Mouse (Mus musculus) G1E (cell line): ENCODE data around the gene Bpi. TPM values are rescaled to one million over a fixed set of nuclear protein-coding genes. Genes with fewer than 3 reads are reported as not detected.

Experiments used
- ATAC-seq: 2 replicates; pipeline ENCODE4 v1.8.0; 2016; ENCODE audit warnings: mild to moderate bottlenecking; ENCODE audit not compliant: insufficient number of reproducible peaks, poor library complexity, low FRiP score, severe bottlenecking; ENCODE audit errors: extremely low read depth
- DNase-seq: peaks from one replicate; pipeline ENCODE4 v3.0.0; 2012; ENCODE audit warnings: low spot score
- H3K27me3 ChIP-seq: 2 replicates; pipeline ENCODE4 v1.6.1; 2012; ENCODE audit warnings: mild to moderate bottlenecking, low read length, inconsistent platforms; ENCODE audit not compliant: insufficient read depth
- H3K36me3 ChIP-seq: replicated peaks from 2 replicates; pipeline ENCODE3; 2012; ENCODE audit warnings: mild to moderate bottlenecking, inconsistent platforms
- H3K4me1 ChIP-seq: 2 replicates; pipeline ENCODE4 v1.6.1; 2012; ENCODE audit warnings: low read depth, low read length, inconsistent platforms, mixed read lengths; ENCODE audit not compliant: insufficient read depth
- H3K4me3 ChIP-seq: 2 replicates; pipeline ENCODE4 v1.5.1; 2012; ENCODE audit warnings: low read depth, mild to moderate bottlenecking, inconsistent platforms, low read length, moderate library complexity, mixed read lengths
- H3K9me3 ChIP-seq: replicated peaks from 2 replicates; pipeline ENCODE4 v1.6.1; 2012; ENCODE audit warnings: inconsistent platforms
- CTCF ChIP-seq: IDR thresholded peaks from 2 replicates; pipeline ENCODE4 v1.5.1; 2012; ENCODE audit warnings: low read depth, low read length, inconsistent platforms, mixed read lengths
- GATA1 ChIP-seq: IDR thresholded peaks from 2 replicates; pipeline ENCODE4 v1.6.1; 2012; ENCODE audit warnings: borderline replicate concordance, low read length, inconsistent platforms, mixed read lengths
- GATA2 ChIP-seq: IDR thresholded peaks from 2 replicates; pipeline ENCODE4 v1.6.1; 2012; ENCODE audit warnings: low read depth, low read length, inconsistent platforms, borderline replicate concordance
- POLR2AphosphoS5 ChIP-seq: IDR thresholded peaks from 2 replicates; pipeline ENCODE4 v1.6.1; 2012; ENCODE audit warnings: low read depth, low read length, inconsistent platforms; ENCODE audit not compliant: insufficient replicate concordance
- TAL1 ChIP-seq: conservative IDR thresholded peaks from 2 replicates; pipeline ENCODE4 v1.6.1; 2012; ENCODE audit warnings: low read depth, low read length, inconsistent platforms, mixed read lengths
- polyA plus RNA-seq: library from polyadenylated mRNA; stranded (reverse); fragments of >175 nt; gene quantifications from 2 replicates; pipeline ENCODE4 v1.2.3, GENCODE M21; 2012
- total RNA-seq, 2 experiments: library from RNA; stranded (forward) in 1 of 2; stranded (reverse) in 1 of 2; fragments of 200-1000 nt in 1 of 2; fragments of >200 nt in 1 of 2; fragmentation: Nextera tagmentation in 1 of 2; gene quantifications; 2 replicates each; pipeline ENCODE4 v1.2.3; 2014 to 2017

Gene Bpi
- total and polyA plus RNA-seq, 3 experiments, result not detected

DNA sequence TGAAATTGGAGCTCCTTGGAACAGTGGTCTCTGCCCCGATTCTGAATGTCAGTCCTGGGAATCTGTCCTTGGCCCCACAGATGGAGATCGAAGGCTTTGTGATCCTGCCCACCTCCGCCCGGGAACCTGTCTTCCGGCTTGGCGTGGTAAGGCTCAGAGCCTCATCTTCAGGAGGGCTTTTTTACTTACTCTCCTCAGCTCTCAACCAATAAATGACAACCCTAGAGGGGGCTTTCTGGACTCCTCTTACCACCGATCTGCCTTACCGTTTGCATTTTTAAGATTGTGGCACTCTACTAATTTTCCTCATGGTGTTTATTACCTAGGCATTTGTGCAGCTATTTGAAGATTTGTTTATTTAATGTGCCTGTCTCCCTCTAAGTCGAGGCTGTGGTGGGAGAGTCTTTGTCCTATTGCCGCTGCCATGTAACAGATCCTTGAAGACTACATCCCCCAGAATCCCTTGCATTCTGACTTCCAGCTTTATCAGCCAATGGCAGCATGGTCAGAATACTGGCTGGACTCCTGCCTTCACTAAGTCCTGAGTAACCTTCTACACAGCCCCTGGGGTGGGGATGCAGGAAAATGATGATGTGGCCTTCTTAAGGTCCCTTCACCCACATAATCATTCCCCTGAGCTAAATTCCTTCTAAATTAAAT is 66.8 kb downstream of the Bpi start:
- no peak for TF ChIP-seq CTCF
- TF ChIP-seq GATA1, result no peak
- no peak for TF ChIP-seq GATA2
- TF ChIP-seq TAL1, result no peak
- no peak for TF ChIP-seq POLR2AphosphoS5

DNA sequence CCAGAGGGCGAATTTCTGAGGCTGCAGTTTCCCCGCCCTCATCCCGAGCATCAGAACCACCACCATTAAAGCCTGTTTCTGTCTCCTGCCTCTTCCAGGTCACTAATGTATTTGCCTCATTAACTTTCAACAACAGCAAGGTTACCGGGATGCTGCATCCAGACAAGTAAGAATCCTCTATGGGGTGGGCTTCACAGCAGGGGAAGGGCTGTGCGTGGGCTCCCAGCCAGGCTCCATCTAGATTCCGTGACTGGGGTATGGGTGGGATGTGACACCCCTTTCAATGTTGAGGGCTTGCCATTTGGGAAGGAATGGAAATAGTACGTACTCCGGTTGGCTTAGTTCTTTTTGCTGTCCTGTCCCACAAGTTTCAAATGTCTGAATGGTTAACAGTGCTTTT is 67.7 kb downstream of the Bpi start:
- DNase-seq (no peak), ATAC-seq (no peak)
- no peaks in the 10 kb centered on the region for H3K9me3 ChIP-seq
- TF ChIP-seq GATA1 (no peak), CTCF (no peak), TAL1 (no peak), POLR2AphosphoS5 (no peak), GATA2 (no peak)
- H3K27me3 ChIP-seq, result peaks cover 12% of the 10 kb centered on the region
- H3K4me3 ChIP-seq, result no peak overlapping the region
- H3K4me1 ChIP-seq, result no peaks in the 10 kb centered on the region
- no peaks in the 10 kb centered on the region for H3K36me3 ChIP-seq

More for the DNA sequence above, 66.8 kb downstream of the Bpi start:
- H3K4me1 ChIP-seq, result no peaks in the 10 kb centered on the region
- DNase-seq (no peak), ATAC-seq (no peak)
- H3K9me3 ChIP-seq, result no peaks in the 10 kb centered on the region
- no peaks in the 10 kb centered on the region for H3K36me3 ChIP-seq
- H3K27me3 ChIP-seq, result peaks cover 14% of the 10 kb centered on the region
- no peak overlapping the region for H3K4me3 ChIP-seq

Other genes with a start within 250 kb of the Bpi start
- 39.7 and 40.0 TPM in 2 replicates for gene Tti1, start 229.7 kb upstream of the Bpi start, total RNA-seq (2014; fragmentation: Nextera tagmentation)
- gene Tti1, start 229.7 kb upstream of the Bpi start, total RNA-seq (2017), result 24.7 and 24.8 TPM in 2 replicates
- 3.9 and 9.4 TPM in 2 replicates for gene Tti1, start 229.7 kb upstream of the Bpi start, polyA plus RNA-seq
- 37.9 and 45.8 TPM in 2 replicates for gene Rprd1b, start 229.6 kb upstream of the Bpi start, total RNA-seq (2014; fragmentation: Nextera tagmentation)
- gene Rprd1b, start 229.6 kb upstream of the Bpi start, total RNA-seq (2017), result 25.6 and 28.7 TPM in 2 replicates
- gene Rprd1b, start 229.6 kb upstream of the Bpi start, polyA plus RNA-seq, result 36.2 and 49.0 TPM in 2 replicates
- gene Tgm2, start 111.7 kb upstream of the Bpi start, total RNA-seq (2014; fragmentation: Nextera tagmentation), result 17.2 and 18.7 TPM in 2 replicates
- 23.0 and 23.5 TPM in 2 replicates for gene Tgm2, start 111.7 kb upstream of the Bpi start, total RNA-seq (2017)
- 29.8 and 37.0 TPM in 2 replicates for gene Tgm2, start 111.7 kb upstream of the Bpi start, polyA plus RNA-seq
- gene D630003M21Rik, start 28.9 kb upstream of the Bpi start, total RNA-seq (2014; fragmentation: Nextera tagmentation), result not detected in 2 replicates
- under 0.01 TPM in 1 of 2 replicates, not detected in the other for gene D630003M21Rik, start 28.9 kb upstream of the Bpi start, total RNA-seq (2017)
- not detected in 2 replicates for gene D630003M21Rik, start 28.9 kb upstream of the Bpi start, polyA plus RNA-seq
- gene Lbp, start 48.4 kb downstream of the Bpi start, total RNA-seq (2014; fragmentation: Nextera tagmentation), result not detected in 2 replicates
- gene Lbp, start 48.4 kb downstream of the Bpi start, total RNA-seq (2017), result 0.06 TPM in 1 of 2 replicates, not detected in the other
- 0.04 TPM in 1 of 2 replicates, not detected in the other for gene Lbp, start 48.4 kb downstream of the Bpi start, polyA plus RNA-seq
- gene Snhg11, start 117.5 kb downstream of the Bpi start, total RNA-seq (2014; fragmentation: Nextera tagmentation), result not detected in 2 replicates
- gene Snhg11, start 117.5 kb downstream of the Bpi start, total RNA-seq (2017), result 0.12 and 0.22 TPM in 2 replicates
- gene Snhg11, start 117.5 kb downstream of the Bpi start, polyA plus RNA-seq, result not detected in 2 replicates
- 68.1 and 79.9 TPM in 2 replicates for gene Ralgapb, start 151.8 kb downstream of the Bpi start, total RNA-seq (2014; fragmentation: Nextera tagmentation)
- 42.6 and 47.8 TPM in 2 replicates for gene Ralgapb, start 151.8 kb downstream of the Bpi start, total RNA-seq (2017)
- gene Ralgapb, start 151.8 kb downstream of the Bpi start, polyA plus RNA-seq, result 2.6 and 3.0 TPM in 2 replicates
- gene Adig, start 244.5 kb downstream of the Bpi start, total RNA-seq (2014; fragmentation: Nextera tagmentation), result not detected in 2 replicates
- not detected in 2 replicates for gene Adig, start 244.5 kb downstream of the Bpi start, total RNA-seq (2017)
- not detected in 2 replicates for gene Adig, start 244.5 kb downstream of the Bpi start, polyA plus RNA-seq